Mouse (Mus musculus) urinary bladder, adult 2 months (tissue): ENCODE data around the gene Gm5724. TPM values are rescaled to one million over a fixed set of nuclear protein-coding genes. Genes with fewer than 3 reads are reported as not detected.

ENCODE experiments used
- DNase-seq: peaks from one replicate; pipeline ENCODE4 v3.0.0; 2022; ENCODE audit warnings: low spot score
- polyA plus RNA-seq: library from polyadenylated mRNA; depleted of rRNA; stranded (reverse); fragments of >200 nt; gene quantifications from 2 replicates; pipeline ENCODE4 v1.2.3, GENCODE M21; 2012; rRNA removed

The Gm5724 gene
- 0.03 TPM in 1 of 2 replicates, not detected in the other for polyA plus RNA-seq

- DNase-seq = no peak
Observed at GRCm38 (mm10) chr6:141773710-141774109, at the start of gene Gm5724. Gm5724 (minus strand) TSS chr6:141773810.

GRCm38 (mm10) chr6:141797837-141798236, 24.2 kb upstream of the Gm5724 start:
- DNase-seq = no peak

- no peak for DNase-seq
Observed at GRCm38 (mm10) chr6:141774476-141774875, 866 bp upstream of the Gm5724 start.

- no peak for DNase-seq
Observed at GRCm38 (mm10) chr6:141691246-141691645, 82.4 kb downstream of the Gm5724 start.

GRCm38 (mm10) chr6:141687008-141687407, 86.6 kb downstream of the Gm5724 start:
- no peak for DNase-seq

Other genes with a start within 250 kb of the Gm5724 start
- 0.04 and 0.10 TPM in 2 replicates for gene Slco1c1, start 249.4 kb downstream of the Gm5724 start, polyA plus RNA-seq
- gene Slco1b2, start 144.3 kb downstream of the Gm5724 start, polyA plus RNA-seq = not detected in 2 replicates
- gene Slco1a4, start 82.4 kb upstream of the Gm5724 start, polyA plus RNA-seq = 0.87 and 0.99 TPM in 2 replicates
- 0.06 TPM in 1 of 2 replicates, not detected in the other for gene Slco1a1, start 173.2 kb upstream of the Gm5724 start, polyA plus RNA-seq
- not detected in 2 replicates for gene Gm6614, start 237.6 kb upstream of the Gm5724 start, polyA plus RNA-seq